Mouse (Mus musculus): Measurements from ENCODE around the gene Tiam1.
A peak's percentile ranks its signal among the peaks of the same experiment; 100 is the strongest.

Gene Tiam1

DNA sequence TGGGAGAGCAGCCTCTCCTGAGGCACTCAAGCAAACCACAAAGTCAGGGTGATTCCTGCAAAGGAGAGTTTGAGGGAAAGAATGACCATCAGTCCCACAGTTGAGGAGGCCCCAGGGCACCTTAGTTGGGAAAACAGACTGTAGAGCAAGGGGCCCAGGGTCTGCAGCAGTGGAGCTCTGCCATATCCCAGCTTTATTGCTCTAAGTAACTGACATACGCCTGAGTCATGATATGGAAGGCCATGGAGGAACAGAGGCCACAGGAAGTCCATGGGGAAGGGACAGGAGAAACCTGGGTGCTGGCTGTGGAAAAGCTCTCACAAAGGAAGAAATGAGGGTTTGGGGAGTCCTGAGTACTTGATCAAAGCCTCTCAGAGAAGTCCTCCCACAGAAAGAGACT, 189.5 kb downstream of the Tiam1 start:
- DNase-seq (ENCODE audit: low read depth): no peak

DNA sequence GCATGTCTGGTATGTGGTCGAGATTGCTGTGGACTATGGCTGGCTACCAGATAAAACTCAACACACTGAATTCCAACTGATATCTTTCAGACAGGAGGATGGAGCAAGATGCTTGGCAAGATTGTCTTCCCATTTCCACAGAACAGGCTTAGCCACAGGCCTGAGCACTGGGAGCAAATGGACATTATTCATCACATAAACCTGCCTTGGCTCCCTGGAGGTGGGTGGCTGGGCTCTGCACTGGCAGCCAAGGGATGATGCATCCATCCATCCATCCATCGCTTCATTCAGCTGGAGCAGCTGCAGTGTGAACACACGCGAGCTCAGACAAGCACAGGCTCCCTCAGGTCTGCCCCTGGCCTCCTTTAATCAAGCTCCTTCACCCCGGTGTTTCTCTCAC, 190.7 kb downstream of the Tiam1 start:
- DNase-seq (ENCODE audit: low read depth): no peak

DNA sequence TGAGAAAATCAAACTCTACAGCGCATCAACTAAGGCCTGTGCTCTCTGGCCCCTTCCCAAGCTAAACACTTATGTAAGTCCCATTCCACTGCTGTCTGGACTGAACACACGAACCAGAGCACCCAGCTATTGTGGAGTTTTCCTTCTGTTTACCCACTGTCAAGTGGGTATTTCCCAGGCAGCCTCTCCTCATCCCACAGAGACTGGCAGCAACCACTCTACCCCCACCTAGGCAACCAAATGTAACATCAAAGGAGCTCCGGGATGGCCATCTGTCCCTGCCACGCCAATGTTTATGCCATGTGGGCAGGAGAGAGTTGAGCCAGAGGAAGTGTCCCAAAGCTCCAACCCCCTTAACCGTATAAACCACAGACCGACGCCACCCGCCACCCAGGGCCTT, 192.8 kb downstream of the Tiam1 start:
- DNase-seq (ENCODE audit: low read depth): no peak

- no peak for DNase-seq (ENCODE audit: low read depth)
Observed at GRCm38 (mm10) chr16:89950251-89950650, 193.3 kb downstream of the Tiam1 start.

GRCm38 (mm10) chr16:89948040-89948439, 195.5 kb downstream of the Tiam1 start:
- DNase-seq (ENCODE audit: low read depth): no peak

DNA sequence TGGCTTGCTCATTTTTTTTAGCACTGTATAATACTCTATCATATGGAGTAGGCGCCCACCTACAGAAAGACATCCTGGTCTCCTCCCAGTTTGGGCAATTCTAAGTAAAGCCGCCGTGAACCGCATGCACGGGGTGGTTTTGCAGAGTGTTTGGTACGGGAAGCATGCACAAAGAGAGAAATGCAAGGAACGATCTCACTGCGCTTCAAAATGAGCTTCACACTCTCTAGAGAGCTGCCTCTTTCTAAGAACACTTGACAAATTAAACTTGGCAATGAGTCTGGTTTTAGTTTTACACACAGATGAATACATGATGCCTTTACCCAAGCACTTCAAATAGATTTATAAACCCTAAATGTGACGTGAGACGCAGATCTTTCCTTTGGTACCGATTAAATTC, 196.8 kb downstream of the Tiam1 start:
- no peak for DNase-seq (ENCODE audit: low read depth)

DNA sequence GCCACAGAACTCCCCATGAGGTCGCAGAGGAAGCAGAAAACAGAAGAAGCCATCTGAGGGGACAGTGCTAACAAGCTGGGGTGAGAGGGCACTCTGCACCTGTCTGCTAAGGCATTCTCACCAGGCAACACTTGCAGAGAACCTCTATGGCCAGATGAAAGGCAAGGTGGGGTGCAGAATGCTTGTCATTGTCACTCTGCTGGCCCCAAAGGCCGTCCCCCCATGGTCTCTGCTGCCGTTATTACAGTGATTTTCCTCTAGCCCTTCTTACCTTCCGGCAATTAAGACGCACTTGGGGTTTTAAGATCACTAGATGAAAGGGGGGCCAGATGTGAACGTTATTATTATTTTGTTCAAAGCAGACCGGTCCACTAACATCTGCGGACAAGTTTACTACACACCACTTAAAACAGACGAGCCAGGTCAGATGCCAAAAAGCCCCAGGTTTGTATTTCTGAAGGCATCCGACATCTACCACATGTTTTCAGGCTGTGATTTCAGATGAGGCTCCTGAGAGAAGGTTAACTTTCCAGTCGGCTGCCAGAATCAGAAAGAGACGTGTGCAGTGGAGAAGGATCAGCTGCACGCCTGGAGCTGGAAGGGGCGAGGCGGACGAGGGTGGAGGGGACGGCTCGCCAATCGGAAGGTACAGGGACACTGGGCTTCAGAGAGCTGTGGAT, 198.8 kb downstream of the Tiam1 start:
- DNase-seq (ENCODE audit: low read depth): no peak

GRCm38 (mm10) chr16:89944050-89944449, 199.5 kb downstream of the Tiam1 start:
- DNase-seq (ENCODE audit: low read depth): no peak

DNA sequence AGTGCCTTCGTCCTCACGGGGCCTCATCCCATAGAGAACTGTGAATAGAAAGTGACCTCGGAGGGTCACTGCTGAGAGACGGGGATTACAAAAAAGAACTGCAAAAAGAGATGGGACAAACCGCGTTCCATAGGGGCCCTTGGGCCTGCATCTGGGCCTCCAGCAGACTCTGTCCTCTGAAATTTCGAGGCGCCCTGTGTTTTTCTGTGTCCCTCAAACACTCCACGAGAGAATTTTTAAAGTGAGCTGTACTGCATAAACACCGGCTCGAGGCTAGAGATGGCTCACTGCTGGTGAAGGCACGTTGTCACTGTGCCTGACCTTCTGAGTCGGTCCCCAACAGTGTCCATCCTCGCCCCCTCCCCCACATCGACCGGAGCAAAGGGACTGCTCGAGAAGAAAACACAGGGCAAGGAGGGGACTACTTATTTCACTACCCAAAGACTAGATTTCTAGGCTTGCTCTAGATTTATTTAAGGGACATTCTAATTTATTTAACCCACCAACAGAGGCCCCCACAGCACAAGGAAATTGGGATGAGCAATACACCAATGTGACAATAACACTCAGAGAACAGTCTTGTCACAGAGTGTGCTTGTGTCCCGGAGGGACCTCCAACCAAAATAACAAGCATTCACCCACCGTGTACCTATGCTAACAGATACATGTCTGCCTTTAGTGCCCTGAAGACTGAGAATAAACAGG, 200.2 kb downstream of the Tiam1 start:
- peak; percentile 34 for DNase-seq (ENCODE audit: low read depth)

GRCm38 (mm10) chr16:89940696-89941095, 202.9 kb downstream of the Tiam1 start:
- DNase-seq (ENCODE audit: low read depth): peak; percentile 25

- peak; percentile 67 for DNase-seq (ENCODE audit: low read depth)
Observed at GRCm38 (mm10) chr16:89938277-89938676, 205.3 kb downstream of the Tiam1 start.

GRCm38 (mm10) chr16:89936571-89936970, 207.0 kb downstream of the Tiam1 start:
- DNase-seq (ENCODE audit: low read depth): no peak

- DNase-seq (ENCODE audit: low read depth): no peak
Observed at GRCm38 (mm10) chr16:89935398-89935797, 208.2 kb downstream of the Tiam1 start.

DNA sequence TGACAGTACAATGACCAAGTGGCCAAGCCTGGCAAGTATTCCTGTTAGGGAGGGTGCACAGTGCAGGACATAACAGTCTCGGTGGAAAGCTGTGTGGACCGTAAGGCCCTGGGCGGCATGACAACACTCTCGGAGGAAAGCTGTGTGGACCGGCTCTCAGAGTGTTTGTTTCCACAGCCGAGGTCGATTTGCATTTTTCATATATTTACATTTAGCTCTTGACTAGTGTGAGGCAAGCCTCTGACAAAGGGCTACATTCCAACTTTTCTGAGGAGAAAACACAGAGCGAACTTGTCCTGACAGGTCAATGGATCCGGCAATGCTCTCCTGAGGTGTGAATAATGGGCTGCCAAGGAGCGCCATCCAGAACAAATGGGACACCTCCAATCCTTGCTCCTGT, 209.0 kb downstream of the Tiam1 start:
- DNase-seq (ENCODE audit: low read depth): no peak

DNA sequence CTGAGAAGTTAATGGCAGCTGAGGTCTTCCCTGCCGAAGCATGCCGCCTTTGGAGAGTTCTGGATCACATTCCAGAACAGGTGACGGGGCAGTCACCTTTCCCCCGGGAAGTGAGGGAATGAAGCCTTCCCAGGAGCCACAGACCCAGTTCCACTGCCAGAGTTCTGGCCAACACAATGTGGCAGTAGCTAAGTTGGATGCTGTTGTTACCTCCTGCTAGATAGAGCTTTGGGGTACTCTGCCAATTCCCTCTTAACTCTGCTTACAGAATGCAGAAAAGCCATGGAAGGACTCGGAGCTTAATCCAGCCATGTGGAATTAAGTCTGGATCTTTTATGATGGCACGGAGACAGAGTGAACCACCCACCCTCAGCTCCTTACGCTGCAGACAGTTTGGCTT, 209.6 kb downstream of the Tiam1 start:
- no peak for DNase-seq (ENCODE audit: low read depth)

DNA sequence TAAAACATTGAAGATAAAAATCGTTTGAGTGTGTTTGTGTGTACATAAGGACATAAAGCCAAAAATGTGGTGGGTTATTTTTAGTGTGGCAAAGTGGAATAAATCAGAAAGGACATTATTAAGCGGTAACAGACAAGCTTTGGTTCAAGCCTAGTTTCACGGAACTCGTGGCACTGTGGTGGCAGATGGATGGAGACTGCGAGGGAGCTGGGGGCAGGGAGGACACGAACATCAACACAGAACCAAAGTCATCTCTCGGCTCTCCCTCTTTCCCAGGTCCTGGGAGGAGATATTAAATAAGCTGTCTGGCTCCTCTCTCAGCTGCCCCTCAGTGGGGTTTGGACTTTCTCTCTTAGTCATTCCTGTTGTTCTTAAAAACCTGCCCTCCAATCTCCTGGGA, 215.0 kb downstream of the Tiam1 start:
- DNase-seq (ENCODE audit: low read depth): no peak

GRCm38 (mm10) chr16:89924249-89924890, 219.2 kb downstream of the Tiam1 start:
- DNase-seq (ENCODE audit: low read depth): no peak

DNA sequence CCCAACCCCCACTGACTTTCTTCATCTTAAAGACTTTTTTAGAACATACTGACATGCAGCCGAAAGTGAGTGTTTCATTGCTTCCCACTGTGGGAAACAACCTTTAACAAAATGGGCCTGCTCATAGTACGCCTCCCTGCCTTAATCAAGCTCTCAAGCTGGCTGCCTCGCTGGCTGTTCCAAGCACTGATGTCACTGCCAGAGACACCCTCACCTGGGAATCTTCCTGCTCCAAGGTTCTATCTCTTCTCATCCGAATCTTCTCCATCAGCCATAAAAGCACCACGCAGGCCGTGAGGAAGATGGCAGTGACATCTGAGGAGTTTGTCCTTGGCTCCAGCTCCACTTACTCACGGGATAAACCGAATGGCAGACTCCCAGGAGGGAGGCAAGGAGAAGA, 220.3 kb downstream of the Tiam1 start:
- DNase-seq (ENCODE audit: low read depth): no peak

DNA sequence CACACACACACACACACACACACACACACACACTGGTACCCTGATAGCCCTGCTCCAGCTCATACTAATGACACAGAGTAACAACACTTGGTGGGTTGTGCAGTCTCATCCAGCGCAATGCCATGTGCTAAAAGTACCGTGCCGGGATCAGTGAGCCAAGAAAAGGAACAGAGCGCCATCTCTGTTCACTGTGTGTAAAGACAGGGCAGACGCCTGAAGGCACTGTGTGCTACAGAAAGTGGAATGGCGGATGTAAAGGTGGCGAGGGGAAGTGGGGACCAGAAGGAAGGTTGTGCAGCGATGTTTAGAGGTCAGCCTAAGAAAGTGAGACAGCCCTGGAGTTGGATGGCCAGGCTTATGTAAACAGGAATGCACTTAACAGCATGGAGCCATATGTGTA, 221.1 kb downstream of the Tiam1 start:
- DNase-seq (ENCODE audit: low read depth): no peak

DNA sequence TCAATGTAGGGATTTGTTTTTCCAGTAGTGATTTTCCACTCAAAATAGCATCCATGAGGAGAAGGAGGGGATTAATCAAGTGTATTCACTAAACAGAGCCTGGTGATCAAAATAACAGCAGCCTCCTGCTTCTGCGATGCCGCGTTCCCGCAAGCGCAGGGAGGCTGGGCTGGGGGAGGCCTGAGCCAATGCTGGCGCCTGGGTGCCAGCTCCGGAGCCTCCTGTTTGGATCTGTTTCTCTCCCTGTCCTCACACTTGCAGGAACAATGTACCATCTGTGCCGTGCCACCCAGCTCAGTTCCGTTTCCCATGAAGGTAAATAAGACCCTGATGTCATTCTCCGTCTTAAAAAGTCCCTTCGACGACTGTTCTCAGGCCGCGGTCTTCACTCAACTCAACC, 222.2 kb downstream of the Tiam1 start:
- DNase-seq (ENCODE audit: low read depth): no peak

- DNase-seq (ENCODE audit: low read depth): no peak
Observed at GRCm38 (mm10) chr16:89920417-89920816, 223.2 kb downstream of the Tiam1 start.

DNA sequence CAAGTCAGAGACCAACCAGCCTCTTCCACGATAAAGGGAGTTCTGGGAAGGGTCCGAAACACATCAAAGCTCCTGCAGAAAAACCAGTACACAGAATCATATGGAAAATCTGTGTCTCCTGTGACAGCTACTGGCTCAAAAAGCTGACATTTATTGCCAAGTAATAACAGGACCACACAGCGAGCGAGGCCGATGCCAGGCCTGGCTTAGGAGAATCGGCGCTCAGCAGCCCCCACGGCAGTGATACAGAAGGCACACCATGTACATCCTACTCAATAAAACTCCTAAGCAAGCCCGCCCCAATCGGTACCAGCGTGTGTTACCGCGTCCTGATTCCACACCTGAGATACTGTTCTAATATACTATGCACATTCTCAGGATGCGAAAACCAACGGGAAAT, 226.2 kb downstream of the Tiam1 start:
- DNase-seq (ENCODE audit: low read depth): no peak

DNA sequence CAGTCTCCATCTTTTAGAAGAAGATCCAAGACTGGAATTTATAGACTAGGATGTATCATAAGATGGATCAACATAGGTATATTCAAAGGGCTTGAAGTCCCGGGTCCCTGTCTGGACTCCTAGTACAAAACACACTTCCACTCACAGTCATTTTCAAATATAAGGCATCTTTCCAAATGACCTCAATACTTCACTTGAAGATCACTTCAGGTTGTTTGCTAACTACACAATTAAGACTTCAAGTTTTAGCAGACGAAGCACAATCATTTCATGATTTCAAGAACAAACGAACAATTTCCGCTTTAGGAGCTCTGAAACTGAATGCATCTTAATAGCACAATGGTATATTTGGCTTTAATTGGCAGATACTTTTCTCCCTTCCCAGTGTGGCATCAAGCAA, 228.6 kb downstream of the Tiam1 start:
- no peak for DNase-seq (ENCODE audit: low read depth)
